Mouse (Mus musculus) lung, embryonic 15.5 days (tissue): ENCODE results near the gene Mbd5. TPM values are rescaled to one million over a fixed set of nuclear protein-coding genes. Genes with fewer than 3 reads are reported as not detected.

ENCODE experiments used
- ATAC-seq: fragments of 200-750 bp; cut with Nextera tagmentation; 2 replicates; pipeline ENCODE4 v1.8.0; 2017; ENCODE audit warnings: moderate number of reproducible peaks, borderline replicate concordance; ENCODE audit not compliant: low FRiP score, low TSS enrichment; ENCODE audit errors: extremely low read depth
- H3K27ac ChIP-seq: fragments of 300-500 bp; sonication (generic); 2 replicates; pipeline ENCODE4 v1.5.1; 2015; ENCODE audit warnings: moderate library complexity, mild to moderate bottlenecking, inconsistent platforms
- H3K27me3 ChIP-seq: fragments of 300-500 bp; sonication (generic); 2 replicates; pipeline ENCODE4 v1.6.1; 2015; ENCODE audit warnings: inconsistent platforms
- H3K36me3 ChIP-seq: fragments of 300-500 bp; sonication (generic); 2 replicates; pipeline ENCODE4 v1.6.1; 2015; ENCODE audit warnings: inconsistent platforms
- H3K4me1 ChIP-seq: fragments of 300-500 bp; sonication (generic); 2 replicates; pipeline ENCODE4 v1.6.1; 2015; ENCODE audit warnings: inconsistent platforms
- H3K4me2 ChIP-seq: fragments of 300-500 bp; sonication (generic); 2 replicates; pipeline ENCODE4 v1.6.1; 2015; ENCODE audit warnings: inconsistent platforms, mild to moderate bottlenecking, moderate library complexity
- H3K4me3 ChIP-seq: fragments of 300-500 bp; sonication (generic); 2 replicates; pipeline ENCODE4 v1.5.1; 2015; ENCODE audit warnings: mild to moderate bottlenecking, inconsistent platforms
- H3K9ac ChIP-seq: fragments of 300-500 bp; sonication (generic); 2 replicates; pipeline ENCODE4 v1.6.1; 2015; ENCODE audit warnings: inconsistent platforms
- H3K9me3 ChIP-seq: fragments of 300-500 bp; sonication (generic); 2 replicates; pipeline ENCODE4 v1.6.1; 2016; ENCODE audit warnings: inconsistent platforms
- WGBS: fragments of 180-500 bp; shearing (Covaris S2); methylation state at CpG from one replicate; pipeline ENCODE4 v1.1.7; 2015; 5-methylcytosine and 5-hydroxymethylcytosine counted together
- polyA plus RNA-seq: library from polyadenylated mRNA; unstranded; fragments of >200 nt; fragmentation: Nextera tagmentation; extraction: Ambion mirVana; gene quantifications from 2 replicates; pipeline ENCODE4 v1.2.1, GENCODE M21; 2015

The Mbd5 gene
- polyA plus RNA-seq, 1 experiment from 2014 or later, result 21.9 TPM

- ATAC-seq, result no peak
- H3K27ac ChIP-seq, result no peak overlapping the region
Observed at GRCm38 (mm10) chr2:49276017-49276722, 326.9 kb downstream of the Mbd5 start.

GRCm38 (mm10) chr2:49280496-49280895, 331.2 kb downstream of the Mbd5 start:
- Histone ChIP-seq H3K9ac (no peak overlapping the region), H3K9me3 (no peaks in the 10 kb centered on the region), H3K4me3 (no peak overlapping the region), H3K4me2 (no peak overlapping the region), H3K27me3 (no peaks in the 10 kb centered on the region), H3K27ac (no peak overlapping the region), H3K4me1 (no peaks in the 10 kb centered on the region), H3K36me3 (no peaks in the 10 kb centered on the region)
- no peak for ATAC-seq

More at GRCm38 (mm10) chr2:49276017-49276722, 326.9 kb downstream of the Mbd5 start:
- no peaks in the 10 kb centered on the region for H3K27me3 ChIP-seq
- H3K4me2 ChIP-seq, result no peak overlapping the region
- no peak overlapping the region for H3K9ac ChIP-seq
- H3K36me3 ChIP-seq, result no peaks in the 10 kb centered on the region
- no peak overlapping the region for H3K4me3 ChIP-seq
- no peaks in the 10 kb centered on the region for H3K4me1 ChIP-seq
- H3K9me3 ChIP-seq, result no peaks in the 10 kb centered on the region
- WGBS, result 86% methylated on average over 4 of the region's 4 CpGs

- Histone ChIP-seq H3K36me3 (no peaks in the 10 kb centered on the region), H3K27me3 (no peaks in the 10 kb centered on the region), H3K4me1 (no peaks in the 10 kb centered on the region), H3K27ac (no peak overlapping the region), H3K4me2 (no peak overlapping the region), H3K9me3 (no peaks in the 10 kb centered on the region), H3K9ac (no peak overlapping the region), H3K4me3 (no peak overlapping the region)
- ATAC-seq, result no peak
Observed at GRCm38 (mm10) chr2:49283583-49283982, 334.3 kb downstream of the Mbd5 start.

GRCm38 (mm10) chr2:49286965-49287364, 337.7 kb downstream of the Mbd5 start:
- 17% methylated on average over 1 of the region's 1 CpGs for WGBS
- ATAC-seq, result no peak
- H3K4me2 ChIP-seq, result no peak overlapping the region

GRCm38 (mm10) chr2:49291709-49292108, 342.4 kb downstream of the Mbd5 start:
- no peak for ATAC-seq
- no peaks in the 10 kb centered on the region for H3K27me3 ChIP-seq
- H3K4me3 ChIP-seq, result no peak overlapping the region
- no peak overlapping the region for H3K4me2 ChIP-seq
- no peaks in the 10 kb centered on the region for H3K9me3 ChIP-seq
- 75% methylated on average over 2 of the region's 2 CpGs for WGBS
- H3K27ac ChIP-seq, result no peak overlapping the region
- no peaks in the 10 kb centered on the region for H3K4me1 ChIP-seq
- H3K36me3 ChIP-seq, result no peaks in the 10 kb centered on the region
- no peak overlapping the region for H3K9ac ChIP-seq

More at GRCm38 (mm10) chr2:49286965-49287364, 337.7 kb downstream of the Mbd5 start:
- Histone ChIP-seq H3K27ac (no peak overlapping the region), H3K27me3 (no peaks in the 10 kb centered on the region), H3K9me3 (no peaks in the 10 kb centered on the region), H3K9ac (no peak overlapping the region), H3K4me1 (no peaks in the 10 kb centered on the region), H3K4me3 (no peak overlapping the region), H3K36me3 (no peaks in the 10 kb centered on the region)

DNA sequence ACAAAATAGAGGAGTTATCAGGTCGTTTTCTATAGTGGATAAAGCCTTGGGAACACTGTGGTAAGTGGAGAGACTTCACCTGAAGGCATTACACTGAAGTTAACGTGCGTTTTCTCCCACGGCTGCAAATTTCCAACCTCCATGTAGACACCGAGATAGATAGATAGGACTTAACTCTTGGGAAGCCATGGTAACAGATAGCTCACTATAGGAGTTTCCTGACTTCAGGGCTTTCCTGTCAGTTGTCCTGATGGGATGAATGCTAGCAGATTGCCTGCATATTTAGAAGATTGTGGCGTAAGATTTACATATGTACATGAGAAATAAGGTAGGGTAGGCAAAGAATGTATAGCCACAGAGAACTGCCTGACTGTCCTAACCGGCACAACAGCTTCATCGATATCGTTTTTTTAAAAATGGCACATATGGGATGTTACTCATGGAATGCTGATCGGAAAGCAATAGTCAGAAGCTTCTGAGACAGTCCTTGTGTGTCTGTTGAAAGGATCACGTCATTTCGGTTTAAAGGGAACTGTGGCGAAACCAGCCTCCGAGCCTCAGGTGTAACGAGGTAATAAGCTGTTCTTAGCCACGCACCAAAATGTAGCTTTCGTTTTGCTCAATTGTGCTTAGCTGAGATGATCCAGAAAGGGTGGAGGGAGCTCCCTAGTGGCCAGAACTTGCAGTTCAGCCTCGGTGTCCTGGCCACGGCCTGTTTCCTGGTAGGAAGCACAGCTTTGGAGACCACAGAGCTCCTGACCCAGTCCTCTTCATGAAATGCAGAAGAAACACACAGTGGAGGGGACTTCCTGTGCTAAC, 363.5 kb downstream of the Mbd5 start:
- Histone ChIP-seq H3K27me3 (no peaks in the 10 kb centered on the region), H3K36me3 (no peaks in the 10 kb centered on the region), H3K9ac (0 out of 2 replicates have a peak overlapping the region, but pooled peaks have one; percentile 11), H3K4me3 (peak overlapping the region; percentile 43), H3K9me3 (no peaks in the 10 kb centered on the region), H3K27ac (no peak overlapping the region), H3K4me1 (no peaks in the 10 kb centered on the region), H3K4me2 (peak overlapping the region; percentile 54)
- WGBS, result 36% methylated on average over 19 of the region's 19 CpGs
- ATAC-seq, result peak; percentile 79; the same call in 1 of the 2 replicates

- no peaks in the 10 kb centered on the region for H3K4me1 ChIP-seq
- H3K4me3 ChIP-seq, result no peak overlapping the region
- 83% methylated on average over 7 of the region's 7 CpGs for WGBS
- no peak overlapping the region for H3K9ac ChIP-seq
- no peak overlapping the region for H3K27ac ChIP-seq
- no peaks in the 10 kb centered on the region for H3K36me3 ChIP-seq
- no peaks in the 10 kb centered on the region for H3K27me3 ChIP-seq
- H3K9me3 ChIP-seq, result no peaks in the 10 kb centered on the region
- no peak for ATAC-seq
- H3K4me2 ChIP-seq, result no peak overlapping the region
Observed at GRCm38 (mm10) chr2:49333594-49333993, 384.3 kb downstream of the Mbd5 start.

DNA sequence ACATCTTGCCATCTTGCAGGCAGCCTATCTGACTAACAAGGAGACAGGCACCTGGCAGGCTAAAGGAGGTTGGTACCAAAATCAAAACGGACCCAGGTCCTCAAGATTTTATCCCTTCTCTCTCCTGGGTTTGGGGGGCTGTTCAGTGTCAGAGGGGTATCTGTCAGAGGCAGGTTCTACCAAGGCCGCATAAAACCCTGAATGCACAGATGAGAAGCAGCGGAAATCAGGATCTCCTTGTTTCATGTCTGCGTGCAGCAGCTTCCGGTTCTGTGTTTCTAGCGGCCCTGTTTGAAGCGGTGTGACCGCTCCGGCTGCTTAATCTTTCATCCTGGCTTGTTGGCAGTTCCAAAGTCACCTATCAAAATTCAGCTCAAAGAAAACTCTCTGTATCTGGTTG, 386.0 kb downstream of the Mbd5 start:
- Histone ChIP-seq H3K36me3 (no peaks in the 10 kb centered on the region), H3K9me3 (no peaks in the 10 kb centered on the region), H3K9ac (no peak overlapping the region), H3K4me2 (no peak overlapping the region), H3K27ac (no peak overlapping the region), H3K27me3 (no peaks in the 10 kb centered on the region), H3K4me3 (no peak overlapping the region), H3K4me1 (no peaks in the 10 kb centered on the region)
- 82% methylated on average over 9 of the region's 9 CpGs for whole genome bisulfite sequencing
- ATAC-seq, result no peak

DNA sequence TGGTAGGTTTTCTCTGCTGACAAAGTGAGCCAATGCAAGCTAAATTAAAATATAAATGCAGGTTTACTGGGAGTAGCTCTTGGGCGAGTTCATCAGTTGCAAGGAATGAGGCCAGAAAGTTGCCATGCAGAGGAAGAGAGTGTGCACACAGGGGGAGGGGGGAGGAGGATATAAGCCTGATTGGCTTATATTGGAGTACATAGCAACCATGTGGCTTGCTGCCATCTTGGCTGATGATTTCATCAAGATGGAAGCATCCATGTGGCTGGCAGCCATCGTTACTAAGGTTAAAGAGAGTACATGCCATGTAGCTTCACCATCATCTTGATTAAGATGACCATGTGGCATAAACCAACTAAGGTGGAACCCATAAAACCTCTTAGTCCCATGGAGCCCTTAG, 395.0 kb downstream of the Mbd5 start:
- WGBS, result 82% methylated on average over 2 of the region's 2 CpGs
- Histone ChIP-seq H3K27ac (no peak overlapping the region), H3K4me2 (no peak overlapping the region), H3K4me3 (no peak overlapping the region), H3K27me3 (no peaks in the 10 kb centered on the region), H3K4me1 (peaks cover 6% of the 10 kb centered on the region), H3K9ac (no peak overlapping the region), H3K36me3 (no peaks in the 10 kb centered on the region), H3K9me3 (no peaks in the 10 kb centered on the region)
- ATAC-seq, result no peak

DNA sequence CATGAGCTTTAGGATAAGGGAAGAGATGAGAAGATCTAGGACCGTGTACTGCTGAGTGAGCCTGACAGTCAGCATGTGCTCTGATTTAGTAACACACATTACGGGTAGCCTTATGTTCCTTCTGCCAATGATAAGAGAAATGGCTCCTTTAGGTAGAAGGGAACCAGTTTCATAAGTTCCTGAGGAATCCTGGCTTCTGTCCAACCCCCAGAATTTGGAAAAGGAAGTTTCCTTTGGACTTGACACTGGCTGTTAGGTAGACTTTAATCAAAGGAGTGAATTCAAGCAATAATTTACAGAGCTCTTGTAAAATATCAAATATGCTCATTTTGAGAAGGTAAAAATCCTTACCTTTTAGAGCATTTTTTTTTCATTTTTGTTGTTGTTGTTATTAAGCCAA, 396.5 kb downstream of the Mbd5 start:
- ATAC-seq, result no peak
- Histone ChIP-seq H3K36me3 (no peaks in the 10 kb centered on the region), H3K9me3 (no peaks in the 10 kb centered on the region), H3K27ac (no peak overlapping the region), H3K4me1 (peaks cover 12% of the 10 kb centered on the region), H3K4me3 (no peak overlapping the region), H3K4me2 (no peak overlapping the region), H3K27me3 (no peaks in the 10 kb centered on the region), H3K9ac (no peak overlapping the region)
- WGBS, result 39% methylated on average over 2 of the region's 2 CpGs

- no peak overlapping the region for H3K9ac ChIP-seq
- ATAC-seq, result peak; percentile 92
- H3K4me1 ChIP-seq, result peaks cover 12% of the 10 kb centered on the region
- no peaks in the 10 kb centered on the region for H3K9me3 ChIP-seq
- 12% methylated on average over 5 of the region's 5 CpGs for WGBS
- no peak overlapping the region for H3K4me3 ChIP-seq
- no peaks in the 10 kb centered on the region for H3K27me3 ChIP-seq
- H3K36me3 ChIP-seq, result no peaks in the 10 kb centered on the region
- H3K4me2 ChIP-seq, result no peak overlapping the region
- H3K27ac ChIP-seq, result peak overlapping the region; percentile 70
Observed at GRCm38 (mm10) chr2:49349813-49350212, 400.5 kb downstream of the Mbd5 start.

DNA sequence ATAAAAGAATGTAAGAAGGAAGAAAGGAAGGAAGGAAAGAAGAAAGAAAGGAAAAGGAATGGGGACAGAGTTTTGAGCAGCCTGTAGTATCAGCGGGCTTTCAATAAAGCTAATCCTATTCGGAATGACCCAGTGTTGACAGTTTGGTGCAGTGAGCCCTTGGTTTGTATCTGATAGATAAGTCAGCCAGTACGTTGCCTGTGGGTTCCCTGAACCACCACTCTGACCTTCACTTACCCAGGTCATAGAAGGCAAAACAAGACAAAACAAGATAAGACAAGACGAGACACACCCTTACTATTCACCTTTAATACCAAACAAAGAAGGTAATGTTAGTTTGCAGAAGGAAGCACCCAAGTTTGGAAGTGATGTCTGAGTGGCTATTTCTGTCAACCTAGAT, 401.5 kb downstream of the Mbd5 start:
- Histone ChIP-seq H3K36me3 (no peaks in the 10 kb centered on the region), H3K27me3 (no peaks in the 10 kb centered on the region), H3K9me3 (no peaks in the 10 kb centered on the region), H3K4me1 (peaks cover 12% of the 10 kb centered on the region), H3K4me3 (no peak overlapping the region), H3K27ac (no peak overlapping the region), H3K9ac (no peak overlapping the region), H3K4me2 (no peak overlapping the region)
- 80% methylated on average over 4 of the region's 4 CpGs for WGBS
- no peak for ATAC-seq
